Mouse (Mus musculus) spleen, postnatal 36 days (tissue): ENCODE data around the gene Znrf2.

ENCODE experiments used
- DNase-seq, 2 experiments: peaks; one replicate each; pipeline ENCODE4 v3.0.0; 2022; ENCODE audit warnings: low spot score in 2 of 2, mixed read lengths in 1 of 2

Gene Znrf2

DNA sequence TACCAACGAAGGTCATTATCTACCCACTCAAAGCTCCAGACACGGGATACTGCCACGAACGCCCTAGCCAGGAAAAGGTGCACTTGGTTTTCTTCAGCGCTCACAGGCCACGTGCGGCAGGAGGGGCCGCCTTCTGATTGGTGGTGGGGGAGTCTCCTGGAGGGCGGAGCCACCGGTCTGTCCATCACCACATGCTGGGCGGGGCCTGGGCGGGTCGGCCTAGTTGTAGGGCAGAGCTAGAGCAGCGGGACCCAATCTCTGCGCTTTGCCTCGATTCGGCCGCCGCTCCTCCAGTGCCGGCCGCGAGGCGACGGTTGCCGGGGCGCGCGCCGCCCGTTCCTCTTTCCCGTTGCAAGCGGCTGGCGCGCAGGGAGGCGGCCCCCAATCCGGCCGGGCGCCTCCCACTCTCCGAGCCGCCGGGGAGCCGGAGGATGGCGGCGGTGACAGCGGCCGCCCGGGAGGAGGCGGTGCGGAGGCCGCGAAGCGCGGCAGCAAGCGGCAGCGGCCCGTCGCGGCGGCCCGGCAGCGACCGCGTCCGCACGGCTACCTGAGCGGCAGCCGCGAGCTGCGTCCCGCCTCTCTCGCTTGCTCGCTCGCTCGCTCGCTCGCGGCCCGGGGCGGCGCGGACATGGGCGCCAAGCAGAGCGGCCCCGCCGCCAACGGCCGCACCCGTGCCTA lies at the start of gene Znrf2:
Gene Znrf2 (plus strand): TSS at position 529 of the 678 bp plus-strand sequence.
- peak; percentile 94 to 95 for DNase-seq

DNA sequence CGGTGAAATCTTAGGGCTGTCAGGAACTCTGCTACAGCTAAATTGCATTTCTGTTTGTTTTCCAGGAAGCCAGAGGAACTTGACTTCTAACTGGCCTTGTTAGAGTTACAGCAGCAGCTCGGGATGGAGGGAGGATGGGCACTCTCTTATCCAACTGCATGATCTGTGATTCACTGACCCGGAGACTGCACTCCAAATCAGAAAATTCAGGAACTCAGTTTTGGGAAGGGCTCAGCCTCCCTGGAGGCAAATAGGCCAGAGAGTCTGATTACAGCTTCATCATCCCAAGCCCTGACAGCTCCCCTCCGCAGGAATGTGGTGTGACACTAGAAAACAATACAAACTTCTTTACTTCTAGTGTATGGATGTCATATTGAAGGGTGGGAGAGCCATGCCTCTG lies 49.0 kb upstream of the Znrf2 start:
- no peak for DNase-seq

DNA sequence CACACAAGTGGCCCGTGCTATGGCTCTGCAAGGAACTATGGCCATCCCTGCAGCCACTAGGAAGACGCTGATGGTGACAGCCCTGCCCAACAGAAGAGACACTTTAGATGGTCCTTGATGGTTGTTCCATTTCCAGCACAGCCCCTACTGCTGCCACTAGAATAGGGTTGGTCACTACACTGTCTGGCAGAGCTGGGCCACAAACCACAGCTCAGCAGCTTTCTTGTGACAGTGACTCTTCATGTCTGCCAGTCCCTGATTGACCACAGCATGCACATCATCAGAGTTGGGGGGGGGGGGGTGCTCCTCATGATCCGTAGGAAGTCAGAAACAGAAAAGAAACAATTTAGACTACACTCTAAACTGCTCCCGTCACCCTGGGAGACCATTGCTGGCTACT lies 46.0 kb upstream of the Znrf2 start:
- DNase-seq, result no peak

DNA sequence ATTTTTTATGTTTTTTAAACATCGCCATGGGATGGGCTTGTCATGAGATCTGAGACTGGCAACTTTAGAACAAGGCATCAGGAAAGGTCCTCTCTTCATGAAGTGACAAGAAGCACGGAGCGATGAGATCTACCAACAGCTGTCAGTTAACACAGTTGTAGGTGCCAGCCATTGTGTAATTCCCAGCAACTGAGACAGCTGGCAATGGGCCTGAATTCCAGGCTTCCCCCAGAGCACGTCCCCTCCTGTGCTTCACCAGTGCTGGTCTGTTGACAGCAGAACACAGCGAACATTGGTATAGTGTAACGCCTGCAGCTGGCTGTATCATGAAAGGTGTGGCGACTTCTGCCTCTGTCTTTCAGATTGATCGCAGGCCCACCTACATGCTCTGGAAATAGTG lies 45.5 kb upstream of the Znrf2 start:
- no peak for DNase-seq

DNA sequence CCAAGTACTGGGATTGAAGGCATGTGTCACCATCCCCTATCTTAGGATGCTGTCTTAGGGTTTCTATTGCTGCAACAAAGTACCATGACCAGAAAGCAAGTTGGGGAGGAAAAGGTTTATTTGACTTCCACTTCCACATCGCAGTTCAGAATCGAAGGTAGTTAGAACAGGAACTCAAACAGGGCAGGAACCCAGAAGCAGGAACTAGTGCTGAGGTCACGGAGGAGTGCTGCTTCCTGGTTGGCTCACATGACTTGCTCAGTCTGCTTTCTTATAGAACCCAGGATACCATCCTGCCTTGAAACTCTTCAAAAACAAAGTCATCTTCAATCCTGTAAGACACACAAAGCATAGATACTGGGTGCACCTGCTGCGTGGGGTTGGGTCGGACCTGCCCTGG lies 44.6 kb upstream of the Znrf2 start:
- DNase-seq, result no peak

DNA sequence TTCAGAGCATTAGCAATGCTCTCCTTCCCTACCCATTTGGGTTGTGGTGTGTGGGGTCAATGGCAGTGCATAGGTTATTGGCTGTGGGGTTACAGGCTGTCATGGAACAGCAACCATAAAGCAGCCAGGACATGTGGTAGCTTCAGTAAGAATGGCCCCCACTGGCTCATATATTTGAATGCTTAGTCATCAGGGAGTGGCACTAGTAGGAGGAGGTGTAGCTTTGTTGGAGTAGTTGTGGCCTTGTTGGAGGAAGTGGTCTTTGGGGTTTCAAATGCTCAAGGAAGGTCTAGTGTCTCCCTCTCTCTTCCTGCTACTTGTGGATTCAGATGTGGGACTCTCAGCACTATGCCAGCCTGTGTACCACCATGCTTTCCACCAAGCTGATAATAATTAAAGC lies 41.0 kb upstream of the Znrf2 start:
- no peak for DNase-seq

DNA sequence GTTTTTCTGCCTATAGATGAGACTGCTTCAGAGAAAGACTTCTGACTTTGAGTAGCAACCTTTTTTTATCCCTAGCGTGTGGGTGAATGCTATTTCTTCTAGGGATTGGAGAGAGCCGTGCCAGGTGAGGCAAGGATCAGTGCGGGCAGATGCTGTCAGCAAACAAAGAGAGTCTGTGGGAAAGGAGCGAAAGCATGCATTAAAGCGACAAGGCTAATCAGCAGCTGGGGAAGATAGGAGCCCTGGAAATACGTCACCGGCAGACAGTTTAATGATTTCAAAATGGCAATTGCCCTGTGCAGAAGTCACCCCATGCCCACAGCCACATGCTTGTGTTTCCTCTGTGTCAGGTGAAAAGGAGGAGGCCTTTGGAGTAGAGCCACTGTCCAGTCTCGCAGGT lies 39.1 kb upstream of the Znrf2 start:
- DNase-seq, result no peak

DNA sequence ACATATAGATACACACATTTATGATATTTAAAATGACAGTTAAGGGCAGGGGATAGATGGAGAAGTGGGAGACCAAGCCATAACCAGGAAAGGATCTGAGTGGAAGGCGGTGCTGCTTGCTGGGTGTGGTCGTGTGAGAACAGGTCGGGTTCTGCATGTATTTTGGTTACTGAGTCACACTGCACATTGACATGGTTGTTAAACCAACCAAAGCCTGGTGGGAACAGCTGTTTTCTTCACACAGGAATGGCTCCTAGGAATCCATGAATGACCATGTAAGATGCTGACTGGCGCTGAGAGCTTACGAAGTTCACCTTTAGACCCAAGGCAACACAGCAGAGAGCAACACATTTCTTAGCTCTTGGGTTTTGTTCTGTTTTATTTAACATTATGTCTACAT lies 36.7 kb upstream of the Znrf2 start:
- no peak for DNase-seq

DNA sequence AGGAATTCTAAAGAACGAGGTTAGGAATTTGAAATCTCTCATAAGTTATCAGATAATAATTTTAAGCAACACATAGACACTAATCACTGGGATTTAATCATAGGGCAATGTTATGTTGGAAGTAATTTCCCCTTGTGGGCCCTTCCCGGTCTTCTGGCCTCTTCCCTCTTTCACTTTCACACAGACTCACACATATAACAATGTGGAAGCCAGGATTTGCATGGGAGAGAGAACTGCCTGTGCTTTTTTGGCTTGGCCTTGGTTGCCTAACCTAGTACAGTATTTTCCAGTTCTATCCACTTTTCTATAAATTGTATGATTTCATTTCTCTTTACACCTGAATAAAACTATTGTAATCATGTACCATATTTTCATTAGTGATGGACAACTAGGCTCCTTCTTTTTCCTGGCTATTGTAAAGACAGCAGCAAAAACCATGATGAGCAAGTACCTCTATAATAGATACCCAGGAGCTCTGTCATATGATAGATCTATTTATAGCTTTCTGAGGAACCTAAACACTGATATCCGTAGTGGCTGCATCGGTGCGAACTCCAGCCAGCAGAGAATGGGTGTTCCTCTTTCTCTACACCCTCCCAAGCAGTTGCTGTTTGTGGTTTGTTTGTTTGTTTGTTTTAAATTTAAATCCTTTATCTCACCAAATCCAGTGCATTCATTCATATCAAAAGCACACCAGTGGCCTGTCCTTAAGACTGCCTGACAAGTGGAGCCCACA lies 36.0 kb upstream of the Znrf2 start:
- DNase-seq, result no peak

DNA sequence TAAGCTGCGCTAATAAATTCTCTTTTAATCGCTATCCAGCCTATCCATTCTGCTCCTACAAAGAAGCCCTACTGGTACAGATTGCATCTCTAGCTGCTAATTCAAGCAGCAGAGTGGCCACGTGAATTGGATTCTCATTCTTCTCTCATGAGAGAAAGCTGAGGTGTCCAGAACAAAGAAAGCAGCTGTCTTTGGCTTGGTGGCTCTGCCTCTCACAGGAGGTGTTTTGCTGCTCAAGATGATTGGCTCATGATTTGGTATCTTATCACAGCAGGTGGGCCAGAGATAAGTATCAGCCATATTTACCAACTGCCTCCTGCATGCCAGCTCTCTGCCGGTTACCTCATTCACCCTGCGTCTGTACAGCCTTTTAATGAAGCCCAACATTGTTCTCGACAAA lies 34.8 kb upstream of the Znrf2 start:
- no peak for DNase-seq

DNA sequence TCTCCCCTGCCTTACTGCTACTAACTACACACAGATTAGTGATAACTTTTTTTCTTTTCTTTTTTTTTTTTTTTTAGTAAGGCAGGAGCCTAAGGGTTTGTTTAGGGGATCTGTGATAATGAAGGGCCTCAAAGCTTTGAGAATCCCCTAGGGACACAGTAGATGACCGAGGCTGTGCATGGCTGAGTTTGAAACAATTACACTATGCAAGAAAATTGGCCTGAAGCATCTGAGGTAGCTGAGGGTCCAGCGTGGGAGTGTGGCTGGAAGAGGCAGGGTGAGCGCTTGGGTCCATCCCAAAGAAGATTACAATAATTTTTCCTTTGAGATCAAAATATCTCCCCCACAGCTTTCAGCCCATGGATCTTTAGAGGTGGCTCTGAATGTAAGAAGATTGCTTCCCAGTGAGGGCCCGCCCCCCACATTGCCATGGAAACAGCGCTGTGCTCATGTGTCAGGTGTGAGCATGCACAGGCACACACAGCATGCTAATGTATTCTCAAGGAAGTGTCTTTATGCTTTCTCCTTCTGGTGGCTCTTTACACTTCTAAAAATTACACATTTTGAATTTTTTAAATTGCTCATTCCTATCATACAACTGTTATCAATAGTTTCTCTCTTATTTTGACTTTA lies 31.5 kb upstream of the Znrf2 start:
- no peak for DNase-seq

DNA sequence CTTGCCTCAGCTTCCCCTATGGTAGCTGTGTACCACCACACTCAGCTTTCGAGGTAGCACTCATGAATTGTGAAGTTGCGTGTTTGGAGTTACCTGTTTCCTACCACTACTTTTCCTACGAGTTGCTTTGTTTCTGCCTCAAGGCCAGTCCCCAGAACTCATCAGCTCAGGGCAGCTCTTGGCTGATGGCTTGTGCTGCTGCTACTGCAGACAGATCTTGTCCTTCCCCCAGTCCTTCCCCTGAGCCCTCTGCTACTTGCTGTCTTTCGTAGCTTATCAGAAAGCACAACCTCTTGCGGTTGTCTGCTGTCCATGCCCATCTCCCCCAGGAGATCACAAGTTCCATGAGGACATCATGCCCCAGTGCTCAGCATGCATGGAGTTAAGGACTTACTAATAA lies 29.9 kb upstream of the Znrf2 start:
- no peak for DNase-seq

DNA sequence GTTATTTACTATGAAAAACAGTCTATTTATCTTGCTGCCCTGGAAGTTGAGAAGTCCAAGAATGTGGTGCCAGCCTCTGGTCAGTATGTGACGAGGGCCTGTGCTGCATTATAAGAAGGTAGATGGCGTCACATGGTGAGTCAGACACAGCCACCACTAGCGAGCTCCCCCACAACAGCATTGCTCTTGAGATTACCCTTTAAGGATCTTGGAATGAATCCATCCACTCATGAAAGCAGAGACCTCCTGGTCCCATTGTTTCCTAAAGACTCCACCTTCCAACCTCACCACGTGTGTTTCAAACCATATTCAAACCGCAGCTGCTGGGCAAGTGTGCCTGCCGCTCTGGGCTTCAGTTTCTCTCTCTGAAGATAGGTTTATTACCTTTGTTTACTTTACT lies 28.2 kb upstream of the Znrf2 start:
- DNase-seq, result no peak

DNA sequence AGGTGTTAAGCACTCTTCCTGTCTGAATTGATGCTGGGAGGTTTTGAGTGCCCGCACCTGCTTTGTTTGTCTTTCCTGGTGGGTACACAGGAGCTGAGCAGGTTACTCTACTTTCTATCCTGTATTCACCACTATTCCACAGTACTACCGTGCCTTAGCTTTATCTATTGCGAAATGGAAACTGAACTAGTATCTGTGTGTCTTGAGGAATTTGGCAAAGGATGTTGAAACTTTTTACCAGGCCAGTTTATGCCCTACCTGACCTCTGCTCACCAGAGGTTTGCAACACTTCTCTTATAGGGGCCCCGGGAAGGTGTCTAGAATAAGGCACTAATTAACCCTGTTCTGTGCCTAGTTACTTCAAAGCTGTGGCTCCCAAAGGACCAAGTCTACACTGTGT lies 27.6 kb upstream of the Znrf2 start:
- no peak for DNase-seq

DNA sequence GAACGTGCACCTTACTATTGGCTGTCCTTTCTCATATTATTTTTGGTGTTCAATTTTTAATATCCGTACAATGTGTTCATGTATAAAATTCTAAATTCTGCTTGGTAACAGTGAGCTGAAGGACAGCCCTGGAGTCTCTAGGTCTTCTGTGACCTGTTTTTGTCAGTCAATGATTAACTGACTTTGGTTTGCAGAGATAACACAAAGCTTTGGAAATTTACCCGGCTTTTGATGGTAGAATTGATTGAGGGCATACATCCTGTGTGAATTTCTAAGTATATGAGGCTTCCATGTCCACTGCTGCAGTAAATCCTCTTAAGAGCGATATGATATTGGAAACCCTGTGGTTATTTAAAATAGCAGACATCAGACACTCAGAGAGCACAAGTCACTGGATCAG lies 26.6 kb upstream of the Znrf2 start:
- no peak for DNase-seq

DNA sequence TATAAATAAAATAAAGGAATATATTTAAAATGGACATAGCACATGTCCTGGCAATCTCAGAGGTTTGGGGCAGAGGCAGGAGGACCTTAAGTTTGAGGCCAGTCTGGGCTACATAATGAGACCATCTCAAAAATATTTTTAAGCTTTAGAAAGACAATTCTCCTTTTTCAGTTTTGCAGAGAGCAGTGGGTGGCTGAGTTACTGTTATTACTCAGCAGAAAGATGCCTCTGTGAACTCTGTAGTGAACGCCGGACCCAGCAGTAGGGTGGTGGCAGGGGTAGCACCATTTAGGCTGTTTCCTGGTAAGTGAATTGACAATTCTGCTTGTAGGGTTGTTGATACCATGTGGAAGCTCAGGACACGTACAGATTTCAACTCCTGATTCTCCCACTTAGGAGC lies 22.9 kb upstream of the Znrf2 start:
- no peak for DNase-seq

DNA sequence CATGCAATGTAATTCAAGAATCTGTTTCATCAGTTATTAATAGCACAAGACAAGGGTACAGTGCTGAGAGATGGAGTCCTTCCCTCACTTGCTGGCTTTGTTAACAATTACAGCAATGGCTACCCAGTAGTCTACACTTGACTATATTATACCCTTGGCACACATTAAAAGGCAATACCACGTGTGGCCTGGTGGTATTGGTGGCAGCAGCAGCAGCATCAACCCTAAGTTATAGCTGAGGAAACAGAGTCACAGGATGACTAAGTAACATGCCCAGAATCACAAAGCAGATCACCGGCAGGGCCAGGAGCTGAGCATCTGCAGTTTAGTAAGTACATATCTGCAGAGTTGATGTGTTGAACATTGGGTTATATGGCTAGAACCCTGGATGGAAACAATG lies 22.3 kb upstream of the Znrf2 start:
- DNase-seq, result no peak

DNA sequence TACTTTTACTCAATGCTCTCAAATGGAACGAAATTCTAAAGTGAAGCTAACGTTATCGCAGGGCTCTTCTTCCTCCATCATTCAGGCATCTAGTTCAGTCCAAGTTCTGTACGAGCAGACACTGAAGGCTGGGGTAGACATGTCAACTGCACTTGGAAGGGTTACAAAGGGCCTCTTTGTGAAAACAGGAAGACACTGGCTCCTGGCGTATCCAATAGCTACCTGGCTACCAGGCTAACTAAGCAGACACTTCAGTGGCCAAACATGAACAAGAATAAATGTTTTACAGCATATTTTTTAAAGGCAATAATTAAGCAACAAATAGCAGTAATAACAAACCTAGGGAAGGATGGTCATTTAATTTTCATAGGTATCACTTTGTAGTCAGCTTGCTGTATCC lies 21.7 kb upstream of the Znrf2 start:
- DNase-seq, result no peak

DNA sequence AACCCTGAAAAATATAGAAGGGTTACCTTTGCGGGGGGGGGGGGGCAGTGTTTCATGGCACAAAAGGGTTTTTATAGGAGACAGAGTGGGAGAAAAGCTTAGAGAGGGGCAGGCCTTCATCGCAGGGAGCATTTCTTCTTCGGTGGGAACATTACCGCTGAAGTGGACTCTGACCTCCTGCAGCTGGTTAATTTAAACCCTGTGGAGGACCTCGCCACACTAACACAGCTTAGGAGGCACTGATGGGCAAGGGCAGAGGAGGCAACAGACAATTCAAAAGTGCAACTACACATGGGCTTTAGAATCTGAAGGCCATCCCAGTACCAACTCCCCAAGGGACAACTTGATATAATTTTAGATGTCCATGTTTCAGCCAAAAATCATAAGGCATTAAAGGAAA lies 20.7 kb upstream of the Znrf2 start:
- no peak for DNase-seq

DNA sequence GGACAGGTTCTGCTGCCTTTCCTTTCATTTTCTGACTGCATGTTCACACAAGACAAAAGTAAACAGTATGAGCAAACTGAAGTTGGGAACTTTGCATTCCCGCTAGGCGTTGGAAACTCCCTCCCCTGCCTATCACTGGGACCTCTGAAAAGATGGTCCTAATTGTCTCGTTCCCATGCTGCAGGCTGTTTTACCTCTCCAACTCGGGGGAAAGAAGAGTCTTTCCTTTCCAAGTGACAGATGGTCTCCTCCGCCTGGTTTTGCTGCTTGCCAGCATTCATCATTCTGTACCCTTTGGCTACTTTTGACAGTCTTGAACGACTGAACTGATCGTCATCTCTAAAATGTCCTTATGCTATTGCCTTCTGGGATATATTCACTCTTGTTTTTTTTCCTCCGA lies 14.4 kb upstream of the Znrf2 start:
- DNase-seq, result no peak

DNA sequence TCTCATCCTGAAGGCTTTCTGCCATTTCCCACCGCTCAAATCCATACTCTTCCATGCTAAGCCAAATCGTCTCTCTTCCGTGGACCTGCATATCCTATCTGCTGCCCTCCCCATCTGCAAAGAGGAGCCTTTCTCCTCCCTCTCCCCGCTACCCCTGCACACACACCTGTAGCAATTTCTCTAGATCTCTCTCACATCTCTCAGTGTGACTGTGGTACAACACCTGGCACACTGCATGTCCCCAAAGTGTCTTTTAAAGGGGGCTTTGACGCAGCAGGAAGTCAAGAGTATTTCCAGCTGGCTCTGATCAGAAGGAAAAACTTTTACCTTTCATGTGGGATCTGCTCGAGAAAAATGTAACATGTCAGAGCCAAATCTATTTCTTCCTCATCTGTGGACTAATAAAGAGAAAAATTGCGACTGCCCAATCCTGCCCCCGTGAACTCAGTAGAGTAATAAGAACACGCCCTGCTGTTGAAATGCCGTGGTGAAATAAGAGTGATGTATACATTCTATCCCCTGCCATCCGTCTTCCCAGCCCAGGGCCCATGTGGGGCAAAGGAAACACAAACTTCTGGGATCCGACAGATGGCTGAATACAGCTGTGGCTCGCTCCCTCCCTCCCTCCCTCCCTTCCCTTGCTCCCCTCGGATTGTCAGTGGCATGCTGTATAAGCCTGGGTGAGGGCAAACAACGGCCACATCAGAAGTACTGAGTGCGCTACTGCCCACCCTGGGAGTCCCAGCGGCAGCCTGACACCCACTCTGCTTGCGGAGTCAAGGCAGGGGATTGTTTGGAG lies 12.5 kb upstream of the Znrf2 start:
- no peak for DNase-seq

DNA sequence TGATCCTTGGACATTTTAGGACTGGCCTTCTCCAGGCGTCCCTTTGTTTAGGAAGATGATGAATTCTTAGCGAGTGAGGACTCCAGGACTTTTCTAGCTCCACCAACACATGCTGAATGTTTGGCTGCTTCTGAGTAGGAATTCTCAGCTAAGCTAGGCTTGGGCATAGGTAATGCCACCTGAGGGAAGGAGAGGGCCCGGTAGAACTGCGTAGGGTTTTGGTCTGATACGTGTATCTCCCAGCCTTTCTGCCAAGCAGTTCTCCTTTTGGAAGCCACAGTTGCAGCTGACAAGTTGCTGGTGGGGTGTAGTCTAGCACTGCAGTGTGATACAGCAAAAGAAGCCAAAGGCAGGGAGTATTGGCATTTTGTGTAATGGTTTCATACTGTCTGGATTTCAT lies 10.9 kb upstream of the Znrf2 start:
- no peak for DNase-seq
